14 mouse cellular contexts compared by ENCODE assay signal in genomic region chr10:21826793-21827504, GRCm38 (mm10). TPM values are rescaled to one million over a fixed set of nuclear protein-coding genes. Genes with fewer than 3 reads are reported as not detected.
DNase-seq lines count a peak whose midpoint lies in the region; ATAC-seq lines count a peak whose summit lies in the region.
"Had no signal": no experiment of that assay in that cellular context is flagged by ENCODE, and none has a peak within 500 bp of the region (broad histone marks: within the 10 kb centered on the region; RNA-seq: fewer than 3 reads in every experiment).

No protein-coding gene starts in this region.

- peak; percentile 50 for ATAC-seq in common myeloid progenitor, adult 5-6 weeks (replicated peaks; ENCODE audit: low read depth, poor library complexity, severe bottlenecking)
- ATAC-seq: hindbrain, postnatal 0 days had no signal

- peak overlapping the region; percentile 82 for H3K4me3 ChIP-seq in megakaryocyte, embryonic 14.5 days (replicated peaks)
- H3K4me3 ChIP-seq in forebrain, embryonic 10.5 days = no peak overlapping the region
- H3K4me3 ChIP-seq: heart, embryonic 15.5 days; limb, embryonic 15.5 days had no signal

- no peaks in the 10 kb centered on the region for H3K36me3 ChIP-seq in megakaryocyte, embryonic 14.5 days (replicated peaks; ENCODE audit: low read length)
- H3K36me3 ChIP-seq in forebrain, embryonic 10.5 days (replicated peaks) = no peaks in the 10 kb centered on the region
- H3K36me3 ChIP-seq: heart, embryonic 15.5 days; limb, embryonic 15.5 days had no signal

- WGBS in forebrain, embryonic 10.5 days = 39% methylated on average over 5 of the region's 5 CpGs

- H3K27me3 ChIP-seq in megakaryocyte, embryonic 14.5 days (replicated peaks) = no peaks in the 10 kb centered on the region
- 0 out of 2 replicates have a peak, but pooled peaks cover 3% of the 10 kb centered on the region for H3K27me3 ChIP-seq in forebrain, embryonic 10.5 days (ENCODE audit: poor library complexity, severe bottlenecking)
- H3K27me3 ChIP-seq: heart, embryonic 15.5 days; limb, embryonic 15.5 days had no signal

- H3K27ac ChIP-seq in forebrain, embryonic 10.5 days = no peak overlapping the region
- H3K27ac ChIP-seq: heart, embryonic 15.5 days; hindbrain, postnatal 0 days; limb, embryonic 15.5 days had no signal

- peak; percentile 71 for DNase-seq in testis, postnatal 14 days (ENCODE audit: low spot score)
- no peak for DNase-seq in testis, postnatal 10 days (ENCODE audit: low spot score)
- no peak for DNase-seq in layer of hippocampus, adult 9-10 months (ENCODE audit: low spot score)
- no peak for DNase-seq in forebrain, embryonic 10.5 days (ENCODE audit: extremely low spot score, low spot score)
- no peak for DNase-seq in urinary bladder, postnatal 4 days (ENCODE audit: low spot score in 2 of 2)
- no peak for DNase-seq in urinary bladder, adult 18-20 months (ENCODE audit: low spot score in 2 of 2)
- DNase-seq: cerebellum, postnatal 36 days; layer of hippocampus, adult 9-11 months; midbrain, embryonic 14.5 days had no signal

- H3K9me3 ChIP-seq in megakaryocyte, embryonic 14.5 days = no peaks in the 10 kb centered on the region
- no peaks in the 10 kb centered on the region for H3K9me3 ChIP-seq in forebrain, embryonic 10.5 days
- H3K9me3 ChIP-seq: heart, embryonic 15.5 days; limb, embryonic 15.5 days had no signal

- peaks cover 26% of the 10 kb centered on the region for H3K4me1 ChIP-seq in megakaryocyte, embryonic 14.5 days
- peaks cover 29% of the 10 kb centered on the region for H3K4me1 ChIP-seq in forebrain, embryonic 10.5 days
- H3K4me1 ChIP-seq: heart, embryonic 15.5 days had no signal

RNA-seq across cellular contexts. Expression of gene Sgk1, which starts 55.0 kb away (rescaled TPM):
- 3.1 and 5.3 TPM in 2 replicates for total RNA-seq in common myeloid progenitor, adult 5-6 weeks (2017)
- polyA plus RNA-seq in megakaryocyte, embryonic 14.5 days (2012; ENCODE audit: insufficient read depth, low replicate concordance) = 1.6 TPM in 1 of 2 replicates, not detected in the other
- polyA plus RNA-seq in forebrain, embryonic 10.5 days (2016; fragmentation: Nextera tagmentation; extraction: Ambion mirVana) = 17.8 and 21.3 TPM in 2 replicates
